13 mouse cellular contexts compared by ENCODE assay signal in the genomic region with DNA sequence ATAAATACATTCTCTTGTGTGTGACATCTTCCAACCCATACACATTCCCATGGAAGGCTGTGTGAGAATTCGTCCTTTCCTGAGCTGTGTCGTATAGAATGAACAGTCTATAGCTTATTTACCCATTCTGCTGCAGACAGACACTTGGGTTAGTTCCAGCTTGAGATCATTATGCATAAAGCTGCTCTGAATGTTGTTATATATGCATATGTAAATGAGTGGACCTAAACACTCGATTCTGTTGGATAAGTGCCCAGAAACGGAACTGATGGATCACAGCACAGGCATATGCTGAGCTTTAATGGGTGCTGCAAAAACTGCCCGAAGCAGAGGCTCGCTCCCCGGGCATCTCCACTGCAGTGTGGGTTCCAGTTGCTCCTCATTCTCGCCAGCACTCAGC.
DNase-seq lines count a peak whose midpoint lies in the region; ATAC-seq lines count a peak whose summit lies in the region.
"Had no signal": no experiment of that assay in that cellular context is flagged by ENCODE, and none has a peak within 500 bp of the region (broad histone marks: within the 10 kb centered on the region; RNA-seq: fewer than 3 reads in every experiment).

No protein-coding gene starts in this region.

- no peaks in the 10 kb centered on the region for H3K27me3 ChIP-seq in embryonic facial prominence, embryonic 14.5 days (replicated peaks; ENCODE audit: control insufficient read depth, insufficient read depth, low read length)
- no peaks in the 10 kb centered on the region for H3K27me3 ChIP-seq in intestine, embryonic 16.5 days (replicated peaks; ENCODE audit: control insufficient read depth, insufficient read depth, low read length)
- H3K27me3 ChIP-seq: heart, embryonic 15.5 days; kidney, embryonic 15.5 days; limb, embryonic 12.5 days; stomach, embryonic 15.5 days had no signal

- ATAC-seq in embryonic facial prominence, embryonic 14.5 days (ENCODE audit: low read depth), result peak; percentile 61; the same call in 1 of the 2 replicates
- peak; percentile 42 for ATAC-seq in intestine, embryonic 16.5 days

- WGBS in embryonic facial prominence, embryonic 14.5 days, result 49% methylated on average over 8 of the region's 8 CpGs
- WGBS in intestine, embryonic 16.5 days, result 51% methylated on average over 8 of the region's 8 CpGs

- H3K36me3 ChIP-seq in embryonic facial prominence, embryonic 14.5 days (ENCODE audit: control insufficient read depth, insufficient read depth, low read length), result no peaks in the 10 kb centered on the region
- H3K36me3 ChIP-seq in intestine, embryonic 16.5 days (ENCODE audit: control insufficient read depth, insufficient read depth, low read length), result no peaks in the 10 kb centered on the region
- H3K36me3 ChIP-seq: heart, embryonic 15.5 days; limb, embryonic 12.5 days; stomach, embryonic 15.5 days had no signal

- no peaks in the 10 kb centered on the region for H3K9me3 ChIP-seq in embryonic facial prominence, embryonic 14.5 days (ENCODE audit: control insufficient read depth, low read length)
- H3K9me3 ChIP-seq in intestine, embryonic 16.5 days (ENCODE audit: control insufficient read depth, low read length), result no peaks in the 10 kb centered on the region
- H3K9me3 ChIP-seq: heart, embryonic 15.5 days; kidney, embryonic 15.5 days; limb, embryonic 12.5 days; stomach, embryonic 15.5 days had no signal

- no peak overlapping the region for H3K4me3 ChIP-seq in embryonic facial prominence, embryonic 14.5 days (ENCODE audit: low read depth, low read length)
- no peak overlapping the region for H3K4me3 ChIP-seq in intestine, embryonic 16.5 days (ENCODE audit: low read length)
- H3K4me3 ChIP-seq: heart, embryonic 15.5 days; kidney, embryonic 15.5 days; limb, embryonic 12.5 days; stomach, embryonic 15.5 days had no signal

- peak; percentile 23 for DNase-seq in layer of hippocampus, adult 11-12 months (ENCODE audit: low spot score)
- no peak for DNase-seq in layer of hippocampus, postnatal 36 days
- DNase-seq in embryonic facial prominence, embryonic 14.5 days (ENCODE audit: low spot score), result peak; percentile 87
- DNase-seq in right cerebral cortex, adult 18-20 months, result peak; percentile 59
- no peak for DNase-seq in thymus, postnatal 25 days
- no peak for DNase-seq in spleen, adult 18-20 months
- DNase-seq in gastrocnemius, postnatal 10 days, result no peak
- DNase-seq: lung, postnatal 10 days had no signal

- peaks cover 9% of the 10 kb centered on the region for H3K4me1 ChIP-seq in embryonic facial prominence, embryonic 14.5 days (ENCODE audit: control insufficient read depth, insufficient read depth, low read length)
- peaks cover 9% of the 10 kb centered on the region; the same call in 1 of the 2 replicates for H3K4me1 ChIP-seq in intestine, embryonic 16.5 days (ENCODE audit: control insufficient read depth, insufficient read depth, low read length)
- H3K4me1 ChIP-seq: heart, embryonic 15.5 days had no signal

- no peak overlapping the region for H3K9ac ChIP-seq in embryonic facial prominence, embryonic 14.5 days (ENCODE audit: low read depth, low read length)
- no peak overlapping the region for H3K9ac ChIP-seq in intestine, embryonic 16.5 days (ENCODE audit: low read depth, low read length)
- H3K9ac ChIP-seq: heart, embryonic 15.5 days; kidney, embryonic 15.5 days; limb, embryonic 12.5 days; stomach, embryonic 15.5 days had no signal

- no peak overlapping the region for H3K27ac ChIP-seq in embryonic facial prominence, embryonic 14.5 days (replicated peaks; ENCODE audit: low read depth, low read length)
- H3K27ac ChIP-seq in intestine, embryonic 16.5 days (ENCODE audit: low read length), result no peak overlapping the region
- H3K27ac ChIP-seq: heart, embryonic 15.5 days; kidney, embryonic 15.5 days; limb, embryonic 12.5 days; stomach, embryonic 15.5 days had no signal

- no peak overlapping the region for H3K4me2 ChIP-seq in embryonic facial prominence, embryonic 14.5 days (ENCODE audit: low read depth, low read length)
- H3K4me2 ChIP-seq in intestine, embryonic 16.5 days (ENCODE audit: low read depth, low read length), result no peak overlapping the region
- H3K4me2 ChIP-seq: heart, embryonic 15.5 days; kidney, embryonic 15.5 days; limb, embryonic 12.5 days; stomach, embryonic 15.5 days had no signal

Comparison
In these comparisons a context has a peak if more than half of its experiments do, and no peak if none do; other contexts are left out.
1. DNase-seq: peak in layer of hippocampus, adult 11-12 months (single experiment), embryonic facial prominence, embryonic 14.5 days (single experiment) and right cerebral cortex, adult 18-20 months (single experiment); none in layer of hippocampus, postnatal 36 days (0 of 2), thymus, postnatal 25 days (single experiment), spleen, adult 18-20 months (0 of 2) and gastrocnemius, postnatal 10 days (single experiment).